Mouse (Mus musculus) myocyte (in vitro differentiated cells): ENCODE measurements around the gene Zbtb8a. TPM values are rescaled to one million over a fixed set of nuclear protein-coding genes. Genes with fewer than 3 reads are reported as not detected.

Experiments
- H3K27me3 ChIP-seq: one replicate; pipeline ENCODE4 v1.6.1; 2011; ENCODE audit not compliant: control insufficient read depth, insufficient read depth, insufficient read length
- H3K36me3 ChIP-seq: one replicate; pipeline ENCODE4 v1.6.1; 2011; ENCODE audit not compliant: control insufficient read depth, insufficient read depth
- H3K4me2 ChIP-seq: one replicate; pipeline ENCODE4 v1.6.1; 2011; ENCODE audit warnings: low read depth, control low read depth
- H3K4me3 ChIP-seq: one replicate; pipeline ENCODE4 v1.5.1; 2011; ENCODE audit warnings: mild to moderate bottlenecking, control low read depth, moderate library complexity
- H3K79me2 ChIP-seq: one replicate; pipeline ENCODE4 v1.6.1; 2011; ENCODE audit not compliant: control insufficient read depth, insufficient read depth
- H3ac ChIP-seq: one replicate; pipeline ENCODE4 v1.6.1; 2011; ENCODE audit not compliant: control insufficient read depth, insufficient read length
- CEBPB ChIP-seq: IDR thresholded peaks from 2 replicates; pipeline ENCODE4 v1.6.1; 2011; ENCODE audit warnings: mild to moderate bottlenecking, moderate library complexity; ENCODE audit not compliant: poor library complexity, insufficient read depth, severe bottlenecking
- E2F4 ChIP-seq: IDR thresholded peaks from one replicate; pipeline ENCODE4 v1.6.1; 2011; ENCODE audit warnings: mild to moderate bottlenecking, control low read depth, moderate library complexity; ENCODE audit not compliant: insufficient read depth
- MAX ChIP-seq: IDR thresholded peaks from one replicate; pipeline ENCODE4 v1.6.1; 2011; ENCODE audit warnings: low read depth, mild to moderate bottlenecking, control low read depth
- MYOD1 ChIP-seq, 3 experiments: IDR thresholded peaks; one replicate each; pipeline ENCODE4 v1.6.1; 2011; ENCODE audit warnings: control low read depth in 2 of 3, low read depth in 2 of 3, mild to moderate bottlenecking in 2 of 3, moderate library complexity in 1 of 3; ENCODE audit not compliant: insufficient read length in 2 of 3, control insufficient read depth in 1 of 3
- MYOG ChIP-seq, 3 experiments: IDR thresholded peaks; one replicate each; pipeline ENCODE4 v1.6.1; 2011; ENCODE audit warnings: control low read depth in 2 of 3, low read depth in 2 of 3, mild to moderate bottlenecking in 2 of 3; ENCODE audit not compliant: insufficient read length in 2 of 3, control insufficient read depth in 1 of 3, insufficient read depth in 1 of 3
- POLR2A ChIP-seq: IDR thresholded peaks from one replicate; pipeline ENCODE4 v1.6.1; 2011; ENCODE audit warnings: low read depth, mild to moderate bottlenecking, control low read depth, moderate library complexity; ENCODE audit not compliant: insufficient read length
- POLR2AphosphoS2 ChIP-seq: IDR thresholded peaks from one replicate; pipeline ENCODE4 v1.6.1; 2011; ENCODE audit warnings: low read depth, control low read depth; ENCODE audit not compliant: insufficient read length
- REST ChIP-seq: IDR thresholded peaks from one replicate; pipeline ENCODE4 v1.6.1; 2011; ENCODE audit warnings: mild to moderate bottlenecking, control low read depth, moderate library complexity; ENCODE audit not compliant: insufficient read depth, insufficient read length
- SRF ChIP-seq: IDR thresholded peaks from one replicate; pipeline ENCODE4 v1.6.1; 2011; ENCODE audit warnings: low read depth; ENCODE audit not compliant: control insufficient read depth, insufficient read length
- TCF12 ChIP-seq: IDR thresholded peaks from one replicate; pipeline ENCODE4 v1.6.1; 2011; ENCODE audit warnings: mild to moderate bottlenecking, control low read depth; ENCODE audit not compliant: poor library complexity, insufficient read depth, severe bottlenecking
- TCF3 ChIP-seq: IDR thresholded peaks from one replicate; pipeline ENCODE4 v1.6.1; 2011; ENCODE audit warnings: low read depth, control low read depth; ENCODE audit not compliant: insufficient read length
- USF1 ChIP-seq: IDR thresholded peaks from one replicate; pipeline ENCODE4 v1.6.1; 2011; ENCODE audit warnings: low read depth, mild to moderate bottlenecking, control low read depth, moderate library complexity
- polyA plus RNA-seq: library from polyadenylated mRNA; unstranded; fragments of >200 nt; fragmentation: generic; extraction: Trizol; gene quantifications from one replicate; pipeline ENCODE4 v1.2.1, GENCODE M21; 2012; ENCODE audit warnings: missing spikeins

Zbtb8a gene
- polyA plus RNA-seq, 1 experiment, result 5.8 TPM

GRCm38 (mm10) chr4:129373202-129373976 lies 4.5 kb downstream of the Zbtb8a start:
- H3K27me3 ChIP-seq, result no peaks in the 10 kb centered on the region
- H3ac ChIP-seq, result no peak overlapping the region
- TF ChIP-seq SRF (no peak), POLR2A (no peak), TCF12 (no peak), TCF3 (no peak), E2F4 (no peak), CEBPB (no peak), MAX (no peak), REST (no peak), MYOG (IDR thresholded peaks at IDR 0.05; ENCODE audit: control insufficient read depth in 1 of 3, insufficient read depth in 1 of 3, insufficient read length in 2 of 3, low read depth in 2 of 3) (no peak), POLR2AphosphoS2 (no peak), USF1 (no peak), MYOD1 (IDR thresholded peaks at IDR 0.05; ENCODE audit: control insufficient read depth in 1 of 3, insufficient read length in 2 of 3, low read depth in 2 of 3) (no peak)
- no peaks in the 10 kb centered on the region for H3K79me2 ChIP-seq
- H3K4me2 ChIP-seq, result no peak overlapping the region
- no peak overlapping the region for H3K4me3 ChIP-seq
- H3K36me3 ChIP-seq, result no peaks in the 10 kb centered on the region

GRCm38 (mm10) chr4:129371391-129371790 lies 6.5 kb downstream of the Zbtb8a start:
- Histone ChIP-seq H3ac (no peak overlapping the region), H3K4me2 (no peak overlapping the region), H3K27me3 (no peaks in the 10 kb centered on the region), H3K79me2 (no peaks in the 10 kb centered on the region), H3K4me3 (no peak overlapping the region), H3K36me3 (no peaks in the 10 kb centered on the region)
- TF ChIP-seq MAX (no peak), TCF12 (no peak), POLR2A (no peak)

- H3K4me2 ChIP-seq, result peak overlapping the region; percentile 31
- no peaks in the 10 kb centered on the region for H3K79me2 ChIP-seq
- H3K27me3 ChIP-seq, result no peaks in the 10 kb centered on the region
- no peak overlapping the region for H3ac ChIP-seq
- H3K4me3 ChIP-seq, result no peak overlapping the region
- no peaks in the 10 kb centered on the region for H3K36me3 ChIP-seq
- TF ChIP-seq CEBPB (no peak), MYOD1 (IDR thresholded peaks at IDR 0.05; ENCODE audit: control insufficient read depth in 1 of 3, insufficient read length in 2 of 3, low read depth in 2 of 3) (no peak), E2F4 (no peak), SRF (no peak), TCF12 (no peak), USF1 (no peak), MAX (no peak), POLR2A (no peak), MYOG (IDR thresholded peaks at IDR 0.05; ENCODE audit: control insufficient read depth in 1 of 3, insufficient read depth in 1 of 3, insufficient read length in 2 of 3, low read depth in 2 of 3) (no peak), POLR2AphosphoS2 (no peak), REST (no peak), TCF3 (no peak)
Observed at GRCm38 (mm10) chr4:129365224-129365623, 12.7 kb downstream of the Zbtb8a start.

- Histone ChIP-seq H3K79me2 (no peaks in the 10 kb centered on the region), H3K4me3 (no peak overlapping the region), H3K27me3 (no peaks in the 10 kb centered on the region), H3K36me3 (no peaks in the 10 kb centered on the region), H3ac (no peak overlapping the region), H3K4me2 (no peak overlapping the region)
- no peak for TF ChIP-seq REST
- TF ChIP-seq POLR2A, result no peak
- TF ChIP-seq CEBPB, result no peak
- TF ChIP-seq MYOD1 (IDR thresholded peaks at IDR 0.05; ENCODE audit: control insufficient read depth in 1 of 3, insufficient read length in 2 of 3, low read depth in 2 of 3), result no peak
- TF ChIP-seq MAX, result no peak
- no peak for TF ChIP-seq E2F4
- TF ChIP-seq TCF3, result no peak
- TF ChIP-seq TCF12, result no peak
- TF ChIP-seq SRF, result no peak
- TF ChIP-seq USF1, result no peak
- TF ChIP-seq POLR2AphosphoS2, result no peak
- TF ChIP-seq MYOG (IDR thresholded peaks at IDR 0.05; ENCODE audit: control insufficient read depth in 1 of 3, insufficient read depth in 1 of 3, insufficient read length in 2 of 3, low read depth in 2 of 3), result no peak
Observed at GRCm38 (mm10) chr4:129364379-129364778, 13.5 kb downstream of the Zbtb8a start.

- H3K27me3 ChIP-seq, result no peaks in the 10 kb centered on the region
- no peaks in the 10 kb centered on the region for H3K79me2 ChIP-seq
- H3ac ChIP-seq, result no peak overlapping the region
- no peak for TF ChIP-seq TCF12
- no peak for TF ChIP-seq USF1
- no peak for TF ChIP-seq REST
- TF ChIP-seq MYOG (IDR thresholded peaks at IDR 0.05; ENCODE audit: control insufficient read depth in 1 of 3, insufficient read depth in 1 of 3, insufficient read length in 2 of 3, low read depth in 2 of 3), result no peak
- no peak for TF ChIP-seq MAX
- no peak for TF ChIP-seq CEBPB
- TF ChIP-seq MYOD1 (IDR thresholded peaks at IDR 0.05; ENCODE audit: control insufficient read depth in 1 of 3, insufficient read length in 2 of 3, low read depth in 2 of 3), result no peak
- TF ChIP-seq TCF3, result no peak
- no peak for TF ChIP-seq POLR2AphosphoS2
- no peak for TF ChIP-seq SRF
- TF ChIP-seq POLR2A, result no peak
- no peak for TF ChIP-seq E2F4
- no peak overlapping the region for H3K4me2 ChIP-seq
- no peak overlapping the region for H3K4me3 ChIP-seq
- no peaks in the 10 kb centered on the region for H3K36me3 ChIP-seq
Observed at GRCm38 (mm10) chr4:129363463-129363862, 14.5 kb downstream of the Zbtb8a start.
